Mouse (Mus musculus): Measurements from ENCODE around the gene Gm28305. TPM values are rescaled to one million over a fixed set of nuclear protein-coding genes. Genes with fewer than 3 reads are reported as not detected.

The Gm28305 gene
- polyA plus RNA-seq, 1 experiment from 2014 or later = not detected

DNA sequence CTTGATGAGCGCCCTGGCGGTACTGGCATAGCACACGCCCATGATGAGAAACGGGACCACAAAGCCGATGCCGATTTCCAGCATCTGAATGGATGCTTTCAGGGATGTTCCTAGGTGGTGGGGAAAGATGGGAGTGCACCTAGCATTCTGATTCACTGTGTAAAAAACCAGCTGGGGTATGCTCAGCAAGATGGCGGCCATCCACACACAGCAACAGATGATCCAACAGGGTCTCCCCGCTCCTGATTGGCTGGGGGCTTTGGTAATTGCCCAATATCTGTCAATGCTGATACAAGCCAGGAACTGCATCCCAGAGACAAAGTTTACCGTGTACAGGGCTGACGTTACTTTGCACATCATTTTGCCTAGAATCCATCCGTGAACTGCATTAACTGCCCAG is 58.6 kb downstream of the Gm28305 start:
- Histone ChIP-seq H3K36me3 (ENCODE audit: control insufficient read depth, insufficient read depth) (peaks cover 32% of the 10 kb centered on the region), H3K4me2 (replicated peaks; ENCODE audit: low read depth) (no peak overlapping the region), H3K4me1 (replicated peaks; ENCODE audit: control insufficient read depth, insufficient read depth, low read length) (no peaks in the 10 kb centered on the region), H3K27ac (ENCODE audit: low read depth, low read length) (no peak overlapping the region), H3K9me3 (ENCODE audit: control insufficient read depth) (no peaks in the 10 kb centered on the region), H3K9ac (ENCODE audit: low read depth, low read length) (no peak overlapping the region), H3K4me3 (ENCODE audit: low read depth, low read length) (no peak overlapping the region), H3K27me3 (replicated peaks; ENCODE audit: control insufficient read depth, insufficient read depth, low read length) (no peaks in the 10 kb centered on the region)
- no peak for ATAC-seq
- 87% methylated on average over 11 of the region's 11 CpGs for WGBS
- no peak for TF ChIP-seq CTCF (IDR thresholded peaks at IDR 0.05; ENCODE audit: low read depth)

DNA sequence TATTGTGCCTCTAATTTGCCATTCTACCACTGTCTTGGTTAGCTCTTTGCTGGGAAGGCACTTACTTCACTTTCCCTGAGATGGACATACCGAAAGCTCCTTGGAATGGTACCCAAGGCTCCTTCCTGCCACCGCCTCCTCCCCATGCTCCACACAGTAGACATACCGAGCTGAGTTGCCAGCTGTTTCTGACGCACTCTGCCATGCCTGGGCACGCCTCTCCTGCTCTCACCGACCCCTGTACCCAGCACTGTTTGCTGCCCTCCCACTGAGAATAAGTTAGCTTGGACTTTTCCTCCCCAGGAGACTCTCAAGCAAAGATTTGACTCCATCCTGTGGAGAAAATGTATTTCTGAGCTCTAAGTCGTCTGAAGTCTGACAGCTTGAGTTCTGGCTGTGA is 60.4 kb downstream of the Gm28305 start:
- Histone ChIP-seq H3K27ac (ENCODE audit: low read depth, low read length) (no peak overlapping the region), H3K4me3 (ENCODE audit: low read depth, low read length) (no peak overlapping the region), H3K9me3 (ENCODE audit: control insufficient read depth) (no peaks in the 10 kb centered on the region), H3K36me3 (ENCODE audit: control insufficient read depth, insufficient read depth) (peaks cover 29% of the 10 kb centered on the region), H3K4me1 (replicated peaks; ENCODE audit: control insufficient read depth, insufficient read depth, low read length) (no peaks in the 10 kb centered on the region), H3K27me3 (replicated peaks; ENCODE audit: control insufficient read depth, insufficient read depth, low read length) (no peaks in the 10 kb centered on the region), H3K4me2 (replicated peaks; ENCODE audit: low read depth) (no peak overlapping the region), H3K9ac (ENCODE audit: low read depth, low read length) (no peak overlapping the region)
- no peak for ATAC-seq
- WGBS = 63% methylated on average over 7 of the region's 7 CpGs
- no peak for TF ChIP-seq CTCF (IDR thresholded peaks at IDR 0.05; ENCODE audit: low read depth)

DNA sequence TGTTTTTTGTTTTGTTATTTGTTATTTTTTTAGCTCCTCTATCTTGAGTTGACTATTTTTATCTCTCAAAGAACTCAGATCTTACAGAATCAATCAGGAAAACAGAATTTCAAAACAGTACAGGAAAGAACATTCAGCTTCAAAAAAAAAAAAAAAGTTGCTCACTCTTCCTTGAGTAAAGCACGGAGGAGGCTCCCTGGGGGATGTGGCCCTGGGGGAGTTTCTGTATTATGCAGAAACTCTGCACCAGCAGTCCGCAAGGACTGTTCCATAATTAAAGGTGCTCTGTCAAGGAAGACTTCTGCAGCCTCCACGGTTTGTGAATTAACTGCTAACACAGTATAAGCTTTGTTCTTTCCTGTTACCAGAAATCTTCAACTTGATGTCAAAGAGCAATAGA is 61.0 kb downstream of the Gm28305 start:
- Histone ChIP-seq H3K4me2 (replicated peaks; ENCODE audit: low read depth) (no peak overlapping the region), H3K27ac (ENCODE audit: low read depth, low read length) (no peak overlapping the region), H3K4me3 (ENCODE audit: low read depth, low read length) (no peak overlapping the region), H3K9ac (ENCODE audit: low read depth, low read length) (no peak overlapping the region), H3K27me3 (replicated peaks; ENCODE audit: control insufficient read depth, insufficient read depth, low read length) (no peaks in the 10 kb centered on the region), H3K36me3 (ENCODE audit: control insufficient read depth, insufficient read depth) (peaks cover 24% of the 10 kb centered on the region; the same call in 1 of the 2 replicates), H3K9me3 (ENCODE audit: control insufficient read depth) (no peaks in the 10 kb centered on the region), H3K4me1 (replicated peaks; ENCODE audit: control insufficient read depth, insufficient read depth, low read length) (no peaks in the 10 kb centered on the region)
- 61% methylated on average over 3 of the region's 3 CpGs for WGBS
- TF ChIP-seq CTCF (IDR thresholded peaks at IDR 0.05; ENCODE audit: low read depth) = no peak
- no peak for ATAC-seq

DNA sequence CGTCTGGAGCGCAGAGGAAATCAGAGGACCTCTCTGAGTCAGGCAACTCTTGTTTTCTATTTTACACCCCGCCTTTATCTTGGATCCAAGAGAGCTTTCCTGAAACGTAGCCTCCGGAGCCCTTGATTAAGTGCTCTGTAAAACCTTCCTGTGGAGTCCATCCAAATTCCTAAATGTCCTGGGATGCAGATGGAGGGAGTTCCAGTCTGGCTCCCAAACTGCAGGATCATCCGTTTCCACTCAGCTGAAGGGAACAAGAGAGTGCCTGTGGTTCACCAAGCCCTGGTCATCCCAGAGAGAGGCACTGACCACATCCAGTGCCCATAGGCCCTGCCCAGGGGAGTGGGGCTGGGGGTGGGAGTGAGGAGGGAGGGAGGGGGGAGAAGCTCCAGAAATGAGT is 61.8 kb downstream of the Gm28305 start:
- H3K27me3 ChIP-seq (replicated peaks; ENCODE audit: control insufficient read depth, insufficient read depth, low read length) = no peaks in the 10 kb centered on the region
- no peak overlapping the region for H3K4me2 ChIP-seq (replicated peaks; ENCODE audit: low read depth)
- no peak for TF ChIP-seq CTCF (IDR thresholded peaks at IDR 0.05; ENCODE audit: low read depth)
- no peak overlapping the region for H3K4me3 ChIP-seq (ENCODE audit: low read depth, low read length)
- 48% methylated on average over 6 of the region's 6 CpGs for WGBS
- peaks cover 24% of the 10 kb centered on the region; the same call in 1 of the 2 replicates for H3K36me3 ChIP-seq (ENCODE audit: control insufficient read depth, insufficient read depth)
- no peaks in the 10 kb centered on the region for H3K4me1 ChIP-seq (replicated peaks; ENCODE audit: control insufficient read depth, insufficient read depth, low read length)
- no peak for ATAC-seq
- no peaks in the 10 kb centered on the region for H3K9me3 ChIP-seq (ENCODE audit: control insufficient read depth)
- no peak overlapping the region for H3K9ac ChIP-seq (ENCODE audit: low read depth, low read length)
- H3K27ac ChIP-seq (ENCODE audit: low read depth, low read length) = no peak overlapping the region

DNA sequence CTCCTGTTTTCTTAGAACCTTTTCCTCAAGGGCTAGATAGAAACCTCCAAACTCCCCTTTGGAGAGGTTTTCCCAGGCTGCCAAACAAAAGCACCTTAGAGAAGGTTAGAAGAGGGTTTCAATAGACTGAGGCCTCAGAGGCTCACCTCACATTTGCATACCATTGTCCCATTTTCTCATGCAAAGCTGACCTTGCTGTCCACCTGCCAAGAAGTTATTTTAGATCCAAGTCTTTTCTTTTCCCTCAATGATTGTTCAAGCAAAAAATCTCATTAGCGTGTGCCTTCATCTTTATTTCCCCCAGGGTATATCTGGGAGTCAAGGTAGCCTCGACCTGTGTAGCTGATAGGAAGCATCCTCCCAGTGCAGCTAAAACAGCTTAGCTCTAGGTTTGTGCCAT is 62.4 kb downstream of the Gm28305 start:
- Histone ChIP-seq H3K27ac (ENCODE audit: low read depth, low read length) (no peak overlapping the region), H3K9ac (ENCODE audit: low read depth, low read length) (no peak overlapping the region), H3K4me2 (replicated peaks; ENCODE audit: low read depth) (no peak overlapping the region), H3K36me3 (ENCODE audit: control insufficient read depth, insufficient read depth) (peaks cover 24% of the 10 kb centered on the region; the same call in 1 of the 2 replicates), H3K4me1 (replicated peaks; ENCODE audit: control insufficient read depth, insufficient read depth, low read length) (no peaks in the 10 kb centered on the region), H3K4me3 (ENCODE audit: low read depth, low read length) (no peak overlapping the region), H3K27me3 (replicated peaks; ENCODE audit: control insufficient read depth, insufficient read depth, low read length) (no peaks in the 10 kb centered on the region), H3K9me3 (ENCODE audit: control insufficient read depth) (no peaks in the 10 kb centered on the region)
- no peak for TF ChIP-seq CTCF (IDR thresholded peaks at IDR 0.05; ENCODE audit: low read depth)
- 56% methylated on average over 2 of the region's 2 CpGs for WGBS
- no peak for ATAC-seq

DNA sequence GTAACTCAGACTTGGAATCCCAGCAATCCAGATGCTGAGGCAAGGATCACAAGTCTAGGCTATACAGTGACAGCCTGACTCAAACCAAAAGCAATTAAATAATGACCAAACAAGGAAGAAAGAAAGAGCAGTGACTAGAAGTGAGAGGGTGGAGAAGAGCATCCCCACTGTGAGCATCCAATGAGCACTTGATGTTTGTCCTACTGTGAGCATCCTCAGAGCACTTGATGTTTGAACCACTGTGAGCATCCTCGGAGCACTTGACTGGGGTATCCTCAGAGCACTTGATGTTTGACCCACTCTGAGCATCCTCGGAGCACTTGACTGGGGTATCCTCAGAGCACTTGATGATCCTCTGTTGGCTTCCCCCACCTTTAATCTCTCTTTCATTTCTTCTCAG is 64.5 kb downstream of the Gm28305 start:
- no peak for ATAC-seq
- no peaks in the 10 kb centered on the region for H3K4me1 ChIP-seq (replicated peaks; ENCODE audit: control insufficient read depth, insufficient read depth, low read length)
- H3K27ac ChIP-seq (ENCODE audit: low read depth, low read length) = no peak overlapping the region
- H3K27me3 ChIP-seq (replicated peaks; ENCODE audit: control insufficient read depth, insufficient read depth, low read length) = no peaks in the 10 kb centered on the region
- no peaks in the 10 kb centered on the region for H3K9me3 ChIP-seq (ENCODE audit: control insufficient read depth)
- H3K9ac ChIP-seq (ENCODE audit: low read depth, low read length) = no peak overlapping the region
- 0 out of 2 replicates have a peak, but pooled peaks cover 10% of the 10 kb centered on the region for H3K36me3 ChIP-seq (ENCODE audit: control insufficient read depth, insufficient read depth)
- WGBS = 94% methylated on average over 2 of the region's 2 CpGs
- no peak overlapping the region for H3K4me3 ChIP-seq (ENCODE audit: low read depth, low read length)
- TF ChIP-seq CTCF (IDR thresholded peaks at IDR 0.05; ENCODE audit: low read depth) = no peak
- H3K4me2 ChIP-seq (replicated peaks; ENCODE audit: low read depth) = no peak overlapping the region

DNA sequence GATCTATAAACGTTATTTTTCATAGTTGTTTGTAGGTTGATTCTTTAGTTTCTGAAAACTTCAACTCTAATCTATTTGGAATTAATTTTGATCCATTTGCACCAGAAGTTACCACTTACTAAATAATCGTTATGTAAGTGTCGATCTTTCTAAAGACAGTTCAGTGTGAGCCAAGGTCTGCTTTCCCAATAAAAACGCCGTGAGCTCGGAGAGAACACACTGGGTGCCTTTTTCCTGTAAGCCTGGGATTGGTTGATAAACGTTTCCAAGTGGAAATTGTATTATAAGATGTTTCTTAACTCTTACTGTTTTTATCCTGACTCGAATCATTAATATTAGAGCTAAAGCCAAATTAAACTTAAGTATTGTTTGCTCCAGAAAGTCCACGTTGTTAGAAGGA is 66.5 kb downstream of the Gm28305 start:
- Histone ChIP-seq H3K4me3 (ENCODE audit: low read depth, low read length) (no peak overlapping the region), H3K9ac (ENCODE audit: low read depth, low read length) (no peak overlapping the region), H3K9me3 (ENCODE audit: control insufficient read depth) (no peaks in the 10 kb centered on the region), H3K27me3 (replicated peaks; ENCODE audit: control insufficient read depth, insufficient read depth, low read length) (no peaks in the 10 kb centered on the region), H3K36me3 (ENCODE audit: control insufficient read depth, insufficient read depth) (0 out of 2 replicates have a peak, but pooled peaks cover 5% of the 10 kb centered on the region), H3K4me1 (replicated peaks; ENCODE audit: control insufficient read depth, insufficient read depth, low read length) (no peaks in the 10 kb centered on the region), H3K4me2 (replicated peaks; ENCODE audit: low read depth) (no peak overlapping the region), H3K27ac (ENCODE audit: low read depth, low read length) (no peak overlapping the region)
- 64% methylated on average over 9 of the region's 9 CpGs for WGBS
- no peak for ATAC-seq
- no peak for TF ChIP-seq CTCF (IDR thresholded peaks at IDR 0.05; ENCODE audit: low read depth)
